Mouse (Mus musculus) brain, embryonic 14.5 days (tissue): ENCODE measurements around the gene Pou2af1.

ENCODE experiments used
- CTCF ChIP-seq: fragments of 200-500 bp; IDR thresholded peaks from 2 replicates; pipeline ENCODE4 v1.5.1; 2012; ENCODE audit warnings: inconsistent platforms, mild to moderate bottlenecking, moderate library complexity, borderline replicate concordance; ENCODE audit not compliant: insufficient read depth, insufficient read length; ENCODE audit errors: extremely low read depth
- POLR2A ChIP-seq: fragments of 200-500 bp; IDR thresholded peaks from 2 replicates; pipeline ENCODE4 v1.6.1; 2012; ENCODE audit warnings: mild to moderate bottlenecking, inconsistent platforms, borderline replicate concordance; ENCODE audit not compliant: poor library complexity, insufficient read depth, insufficient read length, severe bottlenecking; ENCODE audit errors: extremely low read depth

DNA sequence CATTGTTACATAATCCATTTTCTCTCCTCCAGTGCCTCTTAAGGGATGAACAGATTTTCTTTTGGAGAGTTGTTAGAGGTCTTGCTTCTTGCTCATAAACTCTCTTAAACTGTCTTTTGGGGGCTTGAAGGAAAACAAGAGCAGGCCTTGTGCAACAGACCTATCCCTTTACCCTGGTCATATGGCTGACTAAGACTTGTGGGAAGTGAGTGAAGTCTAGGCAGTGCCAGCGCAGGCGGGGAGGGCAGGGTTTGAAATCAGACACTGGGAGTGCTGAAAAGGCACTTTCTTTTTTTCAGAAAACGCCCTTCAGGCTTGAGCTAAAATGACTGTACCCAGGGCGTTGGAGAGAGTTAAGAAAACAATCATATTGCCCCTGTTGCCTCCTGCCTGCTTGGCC, 1.8 kb downstream of the Pou2af1 start:
- TF ChIP-seq CTCF = no peak
- TF ChIP-seq POLR2A = no peak
